Mouse (Mus musculus) midbrain, postnatal 0 days (tissue): ENCODE measurements around the gene Osgin1. TPM values are rescaled to one million over a fixed set of nuclear protein-coding genes. Genes with fewer than 3 reads are reported as not detected.

Experiments used
- ATAC-seq: fragments of 200-750 bp; cut with Nextera tagmentation; 2 replicates; pipeline ENCODE4 v1.8.0; 2017; ENCODE audit warnings: moderate number of reproducible peaks, mild to moderate bottlenecking, moderate TSS enrichment, moderate library complexity; ENCODE audit not compliant: low FRiP score
- DNase-seq: peaks from one replicate; pipeline ENCODE4 v3.0.0-alpha.2; 2015; ENCODE audit warnings: low spot score
- H3K27ac ChIP-seq: fragments of 300-500 bp; sonication (generic); 2 replicates; pipeline ENCODE4 v1.5.1; 2014; ENCODE audit warnings: low read depth, mild to moderate bottlenecking, low read length, mixed read lengths
- H3K27me3 ChIP-seq: fragments of 300-500 bp; sonication (generic); 2 replicates; pipeline ENCODE4 v1.6.1; 2014; ENCODE audit warnings: low read length, control low read depth, mixed read lengths; ENCODE audit not compliant: insufficient read depth
- H3K36me3 ChIP-seq: fragments of 300-500 bp; sonication (generic); 2 replicates; pipeline ENCODE4 v1.6.1; 2014; ENCODE audit warnings: low read length, control low read depth, mixed read lengths; ENCODE audit not compliant: insufficient read depth
- H3K4me1 ChIP-seq: fragments of 300-500 bp; sonication (generic); 2 replicates; pipeline ENCODE4 v1.6.1; 2014; ENCODE audit warnings: mild to moderate bottlenecking, control low read depth, antibody characterized with exemption, low read length, mixed read lengths; ENCODE audit not compliant: insufficient read depth
- H3K4me2 ChIP-seq: fragments of 300-500 bp; sonication (generic); 2 replicates; pipeline ENCODE4 v1.6.1; 2014; ENCODE audit warnings: low read depth, mild to moderate bottlenecking, low read length, mixed read lengths; ENCODE audit not compliant: poor library complexity, severe bottlenecking
- H3K4me3 ChIP-seq: fragments of 300-500 bp; sonication (generic); 2 replicates; pipeline ENCODE4 v1.5.1; 2014; ENCODE audit warnings: low read depth, mild to moderate bottlenecking, low read length, moderate library complexity
- H3K9ac ChIP-seq: fragments of 300-500 bp; sonication (generic); replicated peaks from 2 replicates; pipeline ENCODE4 v1.6.1; 2014; ENCODE audit warnings: mild to moderate bottlenecking, low read length, moderate library complexity, mixed read lengths; ENCODE audit not compliant: poor library complexity, severe bottlenecking
- H3K9me3 ChIP-seq: fragments of 300-500 bp; sonication (generic); 2 replicates; pipeline ENCODE4 v1.6.1; 2016; ENCODE audit warnings: low read length, control low read depth
- CTCF ChIP-seq: IDR thresholded peaks from 2 replicates; pipeline ENCODE4 v1.5.1; 2016; ENCODE audit warnings: antibody characterized with exemption, mild to moderate bottlenecking
- WGBS: fragments of 180-500 bp; shearing (Covaris S2); extraction: QIAGEN DNeasy Blood & Tissue Kit; methylation state at CpG from one replicate; pipeline ENCODE4 v1.1.7; 2014; 5-methylcytosine and 5-hydroxymethylcytosine counted together
- polyA plus RNA-seq: library from polyadenylated mRNA; unstranded; fragments of >200 nt; fragmentation: Nextera tagmentation; extraction: Ambion mirVana; gene quantifications from 2 replicates; pipeline ENCODE4 v1.2.1, GENCODE M21; 2015
- total RNA-seq: library from RNA; depleted of rRNA; stranded (reverse); fragments of >200 nt; gene quantifications from 2 replicates; pipeline ENCODE4 v1.2.3, GENCODE M21; 2014

The Osgin1 gene
- total and polyA plus RNA-seq, 2 experiments from 2014 or later = 0.15 TPM; not detected in 1

- H3K36me3 ChIP-seq = no peaks in the 10 kb centered on the region
- 82% methylated on average over 6 of the region's 6 CpGs for WGBS
- DNase-seq (no peak), ATAC-seq (no peak)
- no peaks in the 10 kb centered on the region for H3K9me3 ChIP-seq
- H3K4me1 ChIP-seq = no peaks in the 10 kb centered on the region
- H3K9ac ChIP-seq = no peak overlapping the region
- no peak for TF ChIP-seq CTCF
- H3K27me3 ChIP-seq = no peaks in the 10 kb centered on the region
- H3K4me3 ChIP-seq = no peak overlapping the region
- H3K4me2 ChIP-seq = no peak overlapping the region
- H3K27ac ChIP-seq = no peak overlapping the region; the same call in 1 of the 2 replicates
Observed at GRCm38 (mm10) chr8:119426069-119426735, 7.7 kb upstream of the Osgin1 start.

- H3K4me1 ChIP-seq = no peaks in the 10 kb centered on the region
- H3K36me3 ChIP-seq = no peaks in the 10 kb centered on the region
- no peak for ATAC-seq
- no peak for DNase-seq
- H3K9ac ChIP-seq = no peak overlapping the region
- no peak overlapping the region for H3K27ac ChIP-seq
- no peak overlapping the region for H3K4me3 ChIP-seq
- H3K9me3 ChIP-seq = no peaks in the 10 kb centered on the region
- no peak overlapping the region for H3K4me2 ChIP-seq
- no peaks in the 10 kb centered on the region for H3K27me3 ChIP-seq
- 79% methylated on average over 12 of the region's 12 CpGs for WGBS
- no peak for TF ChIP-seq CTCF
Observed at GRCm38 (mm10) chr8:119427634-119428349, 6.1 kb upstream of the Osgin1 start.

- H3K27me3 ChIP-seq = no peaks in the 10 kb centered on the region
- H3K4me2 ChIP-seq = no peak overlapping the region
- TF ChIP-seq CTCF = no peak
- H3K9me3 ChIP-seq = no peaks in the 10 kb centered on the region
- no peak overlapping the region for H3K9ac ChIP-seq
- no peak overlapping the region for H3K27ac ChIP-seq
- DNase-seq (no peak), ATAC-seq (no peak)
- no peak overlapping the region for H3K4me3 ChIP-seq
- H3K4me1 ChIP-seq = no peaks in the 10 kb centered on the region
- 67% methylated on average over 7 of the region's 7 CpGs for WGBS
- no peaks in the 10 kb centered on the region for H3K36me3 ChIP-seq
Observed at GRCm38 (mm10) chr8:119428350-119428740, 5.6 kb upstream of the Osgin1 start.

GRCm38 (mm10) chr8:119428766-119429327 is 5.1 kb upstream of the Osgin1 start:
- no peak for DNase-seq
- no peak for TF ChIP-seq CTCF
- Histone ChIP-seq H3K4me2 (no peak overlapping the region), H3K9me3 (no peaks in the 10 kb centered on the region), H3K4me3 (no peak overlapping the region), H3K4me1 (no peaks in the 10 kb centered on the region), H3K36me3 (no peaks in the 10 kb centered on the region), H3K9ac (no peak overlapping the region), H3K27me3 (no peaks in the 10 kb centered on the region), H3K27ac (no peak overlapping the region)
- WGBS = 79% methylated on average over 5 of the region's 5 CpGs
- no peak for ATAC-seq

- Histone ChIP-seq H3K4me3 (no peak overlapping the region), H3K36me3 (no peaks in the 10 kb centered on the region), H3K9ac (no peak overlapping the region), H3K4me1 (no peaks in the 10 kb centered on the region), H3K4me2 (no peak overlapping the region), H3K27ac (no peak overlapping the region), H3K9me3 (no peaks in the 10 kb centered on the region), H3K27me3 (no peaks in the 10 kb centered on the region)
- 85% methylated on average over 3 of the region's 3 CpGs for WGBS
- TF ChIP-seq CTCF = no peak
- DNase-seq = no peak
- ATAC-seq = no peak
Observed at GRCm38 (mm10) chr8:119429552-119429951, 4.4 kb upstream of the Osgin1 start.

GRCm38 (mm10) chr8:119430250-119430649 is 3.7 kb upstream of the Osgin1 start:
- ATAC-seq = no peak
- H3K9ac ChIP-seq = no peak overlapping the region
- TF ChIP-seq CTCF = no peak

More at GRCm38 (mm10) chr8:119430250-119430649, 3.7 kb upstream of the Osgin1 start:
- no peak overlapping the region for H3K4me2 ChIP-seq
- no peak overlapping the region for H3K27ac ChIP-seq
- WGBS = 81% methylated on average over 8 of the region's 8 CpGs
- H3K4me1 ChIP-seq = no peaks in the 10 kb centered on the region
- no peaks in the 10 kb centered on the region for H3K27me3 ChIP-seq
- no peaks in the 10 kb centered on the region for H3K9me3 ChIP-seq
- H3K36me3 ChIP-seq = no peaks in the 10 kb centered on the region
- no peak for DNase-seq
- H3K4me3 ChIP-seq = no peak overlapping the region
